Mouse (Mus musculus) regulatory T cell (primary cell): ENCODE measurements at regions not wholly inside any gene's neighbourhood (a gene's known extent, or its start where the extent isn't known, plus 50 kb on each side); places are given as distances from the start of the nearest gene placed in this dataset.

Experiments used
- in situ Hi-C: fragments of 300-600 bp; cut with MboI, MseI; formaldehyde crosslinking; loops from one replicate; pipeline ENCODE4 v1.15.1; 2025; ENCODE audit warnings: high pct_unique_total_duplicates

GRCm38 (mm10) chr10:118501571-118501970, 60.7 kb downstream of the Ifng start:
- in situ Hi-C loops, result no loop called here

- in situ Hi-C loops, result loop anchor here (5.0 kb wide), 1 partner anchor 53 kb away; no protein-coding TSS in a partner anchor
Measured at GRCm38 (mm10) chr10:118504811-118505210, 64.0 kb downstream of the Ifng start.

GRCm38 (mm10) chr10:118506154-118506553, 65.3 kb downstream of the Ifng start:
- in situ Hi-C loops, result loop anchor here (5.0 kb wide), 1 partner anchor 54 kb away; no protein-coding TSS in a partner anchor

- in situ Hi-C loops, result loop anchor here (5.0 kb wide), 1 partner anchor 55 kb away; no protein-coding TSS in a partner anchor
Measured at GRCm38 (mm10) chr10:118507630-118508029, 66.8 kb downstream of the Ifng start.

GRCm38 (mm10) chr10:118516839-118517238, 76.0 kb downstream of the Ifng start:
- in situ Hi-C loops, result no loop called here

GRCm38 (mm10) chr10:118517995-118518394, 77.1 kb downstream of the Ifng start:
- in situ Hi-C loops, result no loop called here

- in situ Hi-C loops, result no loop called here
Measured at GRCm38 (mm10) chr10:118545966-118546365, 105.1 kb downstream of the Ifng start.

GRCm38 (mm10) chr10:118550201-118550600, 109.4 kb downstream of the Ifng start:
- in situ Hi-C loops, result no loop called here

GRCm38 (mm10) chr10:118558848-118559247, 118.0 kb downstream of the Ifng start:
- in situ Hi-C loops, result no loop called here

GRCm38 (mm10) chr10:118564041-118564440, 123.2 kb downstream of the Ifng start:
- in situ Hi-C loops, result no loop called here

- in situ Hi-C loops, result no loop called here
Measured at GRCm38 (mm10) chr10:118564528-118565268, 123.9 kb downstream of the Ifng start.

- in situ Hi-C loops, result no loop called here
Measured at GRCm38 (mm10) chr10:118568617-118569016, 127.8 kb downstream of the Ifng start.

GRCm38 (mm10) chr10:118569424-118569823, 128.6 kb downstream of the Ifng start:
- in situ Hi-C loops, result no loop called here

- in situ Hi-C loops, result no loop called here
Measured at GRCm38 (mm10) chr10:118573247-118573646, 132.4 kb downstream of the Ifng start.

GRCm38 (mm10) chr10:118575570-118575969, 134.7 kb downstream of the Ifng start:
- in situ Hi-C loops, result no loop called here

GRCm38 (mm10) chr10:118581376-118581775, 140.5 kb downstream of the Ifng start:
- in situ Hi-C loops, result no loop called here

- in situ Hi-C loops, result loop anchor here (5.0 kb wide), 1 partner anchor 796 kb away; no protein-coding TSS in a partner anchor
Measured at GRCm38 (mm10) chr10:118585821-118586220, 145.0 kb downstream of the Ifng start.

GRCm38 (mm10) chr10:118588198-118588597, 147.4 kb downstream of the Ifng start:
- in situ Hi-C loops, result loop anchor here (5.0 kb wide), 1 partner anchor 794 kb away; no protein-coding TSS in a partner anchor

GRCm38 (mm10) chr10:118592648-118593368, 152.0 kb downstream of the Ifng start:
- in situ Hi-C loops, result no loop called here

GRCm38 (mm10) chr10:118596206-118596605, 155.4 kb downstream of the Ifng start:
- in situ Hi-C loops, result no loop called here

- in situ Hi-C loops, result no loop called here
Measured at GRCm38 (mm10) chr10:118598497-118598896, 157.7 kb downstream of the Ifng start.

- in situ Hi-C loops, result no loop called here
Measured at GRCm38 (mm10) chr10:118599197-118599596, 158.4 kb downstream of the Ifng start.

GRCm38 (mm10) chr10:118599610-118600009, 158.8 kb downstream of the Ifng start:
- in situ Hi-C loops, result no loop called here
